Mouse (Mus musculus) retina, embryonic 14.5 days (tissue): ENCODE data around the gene C130050O18Rik.

Experiments used
- DNase-seq: peaks from one replicate; pipeline ENCODE4 v3.0.0-alpha.2; 2015; ENCODE audit warnings: low spot score

Gene C130050O18Rik

DNA sequence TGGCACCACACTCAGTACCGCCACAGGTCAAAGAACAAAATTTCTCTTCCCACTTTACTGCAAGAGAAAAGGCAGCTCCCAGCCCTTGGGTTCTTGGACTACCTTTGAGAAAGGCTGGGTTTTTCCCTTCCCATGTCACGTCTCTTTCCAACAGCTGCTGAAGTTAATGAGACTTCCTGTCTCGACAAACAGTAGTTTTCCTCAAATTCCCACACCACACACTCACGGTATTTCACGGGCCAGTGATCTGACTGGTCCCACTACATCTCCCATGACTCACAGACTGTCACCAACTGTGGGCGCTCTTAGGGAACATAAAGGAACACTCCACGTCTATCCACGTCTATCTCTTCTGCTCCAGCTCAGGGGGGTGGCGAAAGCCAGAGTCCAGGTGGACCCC is 20.1 kb downstream of the C130050O18Rik start:
- DNase-seq = no peak

DNA sequence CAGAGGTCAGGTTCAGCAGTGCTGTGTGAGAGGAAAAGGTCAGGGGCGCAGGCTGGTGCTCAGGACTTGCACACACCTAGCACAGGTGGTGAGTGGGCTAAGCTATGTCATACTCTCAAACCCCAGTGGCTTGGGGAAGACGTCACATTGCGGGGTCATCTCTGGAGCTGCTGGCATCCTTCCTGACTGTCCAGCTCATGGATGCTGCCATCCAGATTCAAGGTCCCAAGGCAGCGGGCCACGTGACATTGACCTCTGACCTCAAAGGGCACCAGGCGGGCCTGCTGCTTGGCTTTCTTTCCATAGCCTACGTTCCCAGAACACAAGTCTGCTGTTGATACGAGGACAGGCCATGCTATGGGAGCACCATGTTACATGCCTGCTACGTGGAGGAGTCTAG is 21.9 kb downstream of the C130050O18Rik start:
- no peak for DNase-seq

DNA sequence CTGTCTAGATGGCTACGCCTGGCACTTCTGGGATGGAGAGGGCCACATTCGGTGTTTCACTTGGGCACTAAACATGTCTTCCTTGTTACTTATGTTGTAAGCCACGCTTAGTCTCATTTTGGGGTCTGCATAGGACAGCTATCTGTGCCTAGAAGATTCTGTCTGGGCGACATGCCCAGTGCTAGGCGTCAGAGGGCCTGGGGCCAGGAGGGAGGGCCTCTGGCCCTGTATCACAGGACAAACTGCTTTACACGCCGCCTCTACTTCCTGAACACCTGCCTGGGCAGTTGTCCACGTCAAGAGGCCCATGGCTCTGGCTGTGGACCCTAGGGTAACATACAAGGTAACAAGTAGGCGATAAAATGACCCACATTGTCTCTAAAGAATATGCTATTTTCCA is 22.9 kb downstream of the C130050O18Rik start:
- no peak for DNase-seq

DNA sequence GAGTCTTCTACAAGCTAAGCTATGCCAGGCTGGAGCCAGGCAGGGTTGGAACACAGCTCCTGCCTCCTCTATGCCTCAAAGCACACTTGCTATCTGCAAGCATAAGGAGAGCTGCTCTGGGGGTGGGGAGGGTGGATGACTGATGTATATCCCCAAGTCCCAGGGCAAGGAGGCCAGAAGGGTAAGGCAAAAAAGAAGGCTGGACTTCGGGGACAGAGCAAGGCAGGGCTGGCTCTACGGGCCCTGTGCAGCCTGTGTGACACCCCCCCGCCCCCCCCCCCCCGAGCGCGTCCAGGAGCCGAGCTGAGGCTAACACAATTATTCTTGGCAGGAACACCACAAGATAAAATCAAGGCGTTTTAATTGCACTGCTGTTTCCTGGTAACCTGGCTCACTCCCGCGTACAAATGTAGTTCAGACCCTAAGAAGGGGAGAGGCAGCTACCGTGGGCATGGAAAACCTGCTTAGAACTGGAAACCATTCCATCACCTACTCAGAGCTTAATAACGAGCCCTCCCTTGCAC is 24.8 kb downstream of the C130050O18Rik start:
- no peak for DNase-seq

DNA sequence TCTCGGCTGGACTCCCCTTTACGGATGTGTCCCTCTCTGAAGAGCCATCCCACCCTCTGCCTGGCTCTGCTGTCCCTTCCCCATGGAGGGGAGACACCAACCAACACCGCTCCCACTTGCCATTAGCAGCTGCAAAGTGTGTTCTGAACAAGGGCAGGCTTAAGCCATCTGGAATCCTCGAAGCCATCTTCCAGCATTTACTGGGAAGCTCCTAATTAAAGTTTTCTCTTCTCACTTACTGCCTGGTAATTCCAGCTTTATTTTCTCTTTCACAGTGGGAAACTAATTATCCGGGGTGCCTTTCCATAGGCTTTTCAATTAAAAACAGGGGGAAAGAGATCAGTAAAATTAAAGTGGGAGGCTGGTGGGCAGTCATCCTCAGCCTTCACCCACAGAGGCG is 27.3 kb downstream of the C130050O18Rik start:
- no peak for DNase-seq

DNA sequence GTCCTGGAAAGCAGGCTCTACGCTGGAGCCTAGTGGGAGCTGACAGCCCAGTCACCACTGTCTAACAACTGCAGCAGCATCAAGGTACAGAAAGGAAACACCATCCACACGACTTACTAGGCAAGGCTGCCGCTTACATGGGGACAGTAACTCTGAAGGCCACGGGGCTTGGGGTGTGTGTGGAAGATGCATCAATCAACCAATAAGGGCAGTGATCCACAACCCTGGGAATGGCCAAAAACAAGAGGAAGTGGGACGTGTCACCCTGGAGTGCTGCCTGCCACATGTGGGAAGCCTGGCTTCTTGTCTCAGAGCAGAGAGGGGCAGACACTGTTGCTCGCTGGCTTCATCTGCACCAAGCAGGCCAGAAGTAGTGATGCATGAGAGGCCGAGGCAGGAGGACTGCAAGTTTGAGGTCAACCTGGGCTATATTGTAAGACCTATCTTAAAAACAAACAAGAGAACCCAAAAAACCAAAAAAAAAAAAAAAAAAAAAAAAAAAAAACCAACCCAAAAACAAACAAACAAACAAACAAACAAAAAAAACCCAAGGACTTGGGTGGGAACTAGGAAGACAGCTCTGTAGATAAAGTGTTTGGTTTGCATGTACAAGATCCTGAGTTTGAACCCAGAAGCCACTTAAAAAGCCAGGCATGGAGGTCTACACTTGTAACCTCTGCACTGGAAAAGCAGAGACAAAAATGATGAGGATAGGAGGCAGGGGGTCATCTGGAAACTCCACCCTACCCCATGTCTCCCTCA is 27.8 kb downstream of the C130050O18Rik start:
- no peak for DNase-seq

DNA sequence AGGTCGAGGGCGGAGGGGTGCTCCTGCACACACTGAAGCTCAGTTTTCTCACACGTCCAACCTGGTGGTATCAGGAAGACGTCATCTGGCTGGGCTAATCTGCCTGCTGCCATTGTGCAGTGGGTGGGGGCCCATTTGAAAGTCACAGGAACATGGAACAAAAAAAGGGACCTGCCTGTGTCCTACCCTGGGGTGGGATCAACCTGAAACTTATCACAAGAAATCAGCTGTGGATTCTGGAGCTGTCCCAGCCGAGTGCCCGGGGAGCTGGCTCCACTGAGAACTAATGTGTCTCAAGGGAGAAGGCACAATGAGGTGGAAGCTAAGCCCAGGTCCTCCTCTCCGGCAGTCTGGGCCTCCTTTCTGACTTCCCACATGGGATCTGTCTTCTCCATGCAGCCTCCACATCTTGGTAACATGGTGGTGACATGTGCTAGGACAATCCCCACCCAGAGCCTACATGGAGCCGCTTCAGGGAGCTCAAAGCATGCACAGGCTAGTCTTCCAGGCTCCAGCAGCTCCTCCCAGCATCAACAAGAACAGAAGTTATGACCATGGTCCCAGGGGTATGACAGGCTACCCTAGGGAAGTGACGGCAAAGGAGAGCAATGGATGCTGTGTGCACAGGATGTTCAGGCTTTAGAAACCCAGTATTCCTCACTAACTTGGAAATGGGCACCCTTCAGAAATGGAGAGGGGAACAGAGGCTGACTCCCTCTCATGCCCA is 28.9 kb downstream of the C130050O18Rik start:
- no peak for DNase-seq

DNA sequence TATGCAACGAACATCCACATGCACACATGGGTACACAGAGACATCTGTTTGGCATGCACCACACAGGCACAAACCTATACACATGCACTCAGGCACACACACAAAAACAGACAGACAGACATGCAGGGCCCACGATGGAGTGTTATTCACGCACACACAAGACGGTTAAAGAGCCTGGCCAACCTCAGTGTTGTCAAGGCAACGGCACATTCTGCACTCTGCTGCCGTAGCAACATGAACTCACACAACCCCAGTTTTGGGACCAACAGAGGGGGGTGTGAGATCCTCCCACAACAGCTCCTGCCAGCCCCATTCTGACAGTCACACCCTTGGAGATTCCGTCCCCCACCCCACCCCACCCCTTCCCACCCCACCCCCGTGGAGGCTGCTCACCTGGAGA is 29.9 kb downstream of the C130050O18Rik start:
- no peak for DNase-seq

DNA sequence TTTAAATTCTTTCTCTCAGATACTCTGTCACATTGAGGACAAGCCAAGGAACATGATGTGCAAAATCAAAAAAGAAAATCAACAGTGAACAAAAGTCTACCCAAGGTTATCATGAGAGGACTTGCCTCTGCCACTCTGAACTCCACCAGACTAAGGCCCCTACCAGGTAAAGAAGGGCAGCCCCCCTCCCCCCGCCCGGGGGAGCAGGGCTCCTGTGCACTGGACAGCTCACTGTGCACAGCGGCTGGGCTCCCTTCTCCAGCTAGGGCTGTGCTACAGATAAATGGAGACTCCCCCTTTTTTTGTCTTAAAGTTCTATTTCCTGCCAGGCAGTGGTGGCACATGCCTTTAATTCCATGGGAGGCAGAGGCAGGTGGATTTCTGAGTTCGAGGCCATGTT is 32.7 kb downstream of the C130050O18Rik start:
- DNase-seq = no peak

DNA sequence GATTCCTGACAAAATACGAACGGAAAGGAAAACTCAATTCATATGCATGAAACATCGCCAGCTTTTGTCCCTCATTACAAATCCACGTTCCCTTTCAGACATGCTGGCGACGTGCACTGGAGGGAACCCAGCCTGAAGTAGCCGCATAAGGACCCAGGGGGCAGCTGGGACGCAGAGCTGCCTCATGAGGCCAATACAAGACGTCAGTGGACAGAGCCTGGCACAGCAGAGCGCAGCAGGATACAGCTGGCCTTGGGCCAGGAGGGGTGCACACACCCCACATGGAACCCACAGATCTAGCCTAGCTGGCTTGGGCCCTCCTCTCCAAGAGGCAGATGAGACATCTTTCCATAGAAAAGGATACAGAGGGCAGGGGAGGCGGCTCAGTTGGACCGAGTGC is 33.4 kb downstream of the C130050O18Rik start:
- no peak for DNase-seq

DNA sequence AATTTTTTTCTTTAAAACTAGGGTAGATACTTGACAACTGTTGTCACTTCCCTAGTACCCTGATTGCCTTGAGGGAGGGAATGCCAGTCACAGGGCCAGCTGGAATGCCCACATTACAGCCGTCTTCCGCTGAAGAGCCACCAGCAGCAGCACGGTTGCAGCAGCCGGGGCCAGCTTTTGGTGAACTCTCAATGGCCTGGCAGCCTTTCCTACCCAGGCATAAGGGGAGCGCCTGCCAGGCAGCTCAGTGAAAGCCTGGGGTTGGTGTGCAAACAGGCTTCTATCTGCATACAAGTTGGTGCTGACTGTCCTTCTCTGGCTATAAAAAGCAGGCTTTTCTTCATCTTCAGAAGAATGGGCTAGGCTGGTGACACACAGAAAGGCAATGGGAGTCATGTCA is 35.4 kb downstream of the C130050O18Rik start:
- no peak for DNase-seq

DNA sequence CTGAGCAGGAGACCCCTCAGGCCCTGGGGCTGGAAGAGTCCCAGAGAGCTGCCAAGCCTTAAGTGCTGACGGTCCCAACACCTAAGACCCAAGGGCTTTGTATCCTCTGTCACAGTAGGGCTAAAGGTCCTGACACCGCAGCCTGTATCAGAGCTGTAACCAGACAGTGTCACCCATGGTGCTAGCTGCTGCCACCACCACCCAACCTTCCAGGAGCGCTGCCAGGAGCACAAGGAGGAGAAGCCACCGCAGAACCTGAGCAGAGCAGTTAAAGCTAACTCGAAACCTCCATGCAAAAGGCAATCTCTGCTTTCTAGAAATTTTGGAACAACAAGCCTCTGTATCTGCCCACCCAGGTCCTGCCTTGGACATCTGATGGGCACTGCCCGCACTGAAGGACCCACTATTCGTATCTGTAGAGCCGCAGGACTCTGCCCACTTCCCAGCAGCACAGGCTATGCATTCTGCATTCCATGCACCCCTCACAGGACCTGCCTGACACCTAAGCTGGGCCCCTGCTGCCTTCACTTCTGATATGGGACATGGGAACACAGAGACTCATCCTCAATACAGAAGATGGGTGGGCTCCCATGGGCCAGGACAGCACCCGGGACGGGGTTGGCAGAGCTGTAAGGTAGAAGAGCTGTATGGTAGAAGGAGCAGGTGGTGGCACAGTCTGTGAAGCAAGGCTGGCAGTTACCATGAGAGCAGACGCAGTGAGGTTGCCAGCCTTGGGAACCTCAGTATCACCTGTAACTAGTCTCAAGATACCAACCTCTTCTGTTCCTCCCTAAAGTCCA is 36.0 kb downstream of the C130050O18Rik start:
- DNase-seq = no peak

DNA sequence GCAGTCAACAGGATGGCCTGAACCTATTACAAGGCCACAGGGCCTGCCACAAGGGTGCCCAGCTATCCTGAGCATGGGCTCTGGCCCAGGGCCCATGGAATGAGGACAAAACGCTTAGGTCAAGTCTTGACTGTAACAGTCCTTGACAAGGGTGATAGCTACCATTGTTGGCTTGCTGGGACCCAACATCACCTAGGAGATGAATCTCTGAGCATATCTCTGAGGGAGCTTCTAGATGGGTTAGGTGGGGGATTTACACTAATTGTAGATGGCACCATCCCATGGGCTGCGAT is 36.6 kb downstream of the C130050O18Rik start:
- no peak for DNase-seq

DNA sequence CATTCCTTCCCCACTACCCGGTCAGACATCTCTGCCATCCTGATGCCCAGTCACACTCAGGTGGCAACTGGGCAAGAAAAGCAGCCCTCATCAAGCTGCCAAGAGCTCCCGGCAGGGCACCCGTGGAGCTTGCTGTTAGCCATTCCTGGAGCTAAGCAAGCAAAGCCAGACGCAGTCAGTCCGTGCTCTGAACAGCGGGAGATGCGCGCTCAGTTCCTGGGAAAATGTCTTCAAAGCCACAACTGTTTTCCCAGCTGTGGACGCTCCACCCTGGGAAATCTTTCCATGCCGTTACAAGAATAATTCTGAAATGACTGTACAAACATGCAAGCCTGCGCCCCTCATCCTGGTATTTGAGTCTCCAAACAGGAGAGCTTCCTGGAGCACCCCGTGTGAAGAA is 37.3 kb downstream of the C130050O18Rik start:
- DNase-seq = no peak

DNA sequence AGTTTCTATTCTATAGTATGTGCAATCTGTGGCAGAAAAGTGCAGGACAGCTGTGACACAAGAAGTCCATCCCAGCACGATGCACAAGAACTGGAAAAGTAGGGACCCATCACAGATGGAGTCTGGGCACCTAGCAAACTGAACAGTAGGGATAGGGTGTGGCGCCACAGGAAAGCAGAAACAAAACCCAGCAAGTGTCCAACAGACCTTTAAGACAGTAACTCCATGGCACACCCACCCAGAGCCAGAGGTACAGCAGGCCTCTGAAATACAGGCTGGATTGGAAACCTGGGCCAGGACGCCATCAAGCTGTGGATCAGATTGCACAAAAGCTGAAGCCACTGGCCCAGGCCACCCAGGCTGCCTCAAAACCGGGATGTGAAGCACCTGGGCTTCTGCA is 37.9 kb downstream of the C130050O18Rik start:
- no peak for DNase-seq

DNA sequence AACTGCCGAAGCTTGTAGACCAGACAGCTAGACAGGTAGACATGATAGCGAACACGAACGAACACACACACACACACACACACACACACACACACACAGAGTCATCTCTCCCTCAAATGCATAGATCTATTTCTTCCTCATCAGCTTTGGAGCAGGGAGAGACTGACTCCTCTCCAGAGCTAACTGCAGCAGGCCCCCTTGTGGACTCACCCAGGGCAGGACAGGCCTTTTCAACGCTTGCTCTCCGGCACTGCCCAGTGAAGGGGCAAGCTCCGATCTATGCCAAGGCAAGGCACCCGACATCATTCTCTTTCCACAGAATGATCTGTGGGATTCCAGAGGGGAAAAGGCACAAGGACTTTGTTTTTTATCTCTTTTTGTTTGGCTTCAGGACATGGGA is 40.2 kb downstream of the C130050O18Rik start:
- DNase-seq = no peak

DNA sequence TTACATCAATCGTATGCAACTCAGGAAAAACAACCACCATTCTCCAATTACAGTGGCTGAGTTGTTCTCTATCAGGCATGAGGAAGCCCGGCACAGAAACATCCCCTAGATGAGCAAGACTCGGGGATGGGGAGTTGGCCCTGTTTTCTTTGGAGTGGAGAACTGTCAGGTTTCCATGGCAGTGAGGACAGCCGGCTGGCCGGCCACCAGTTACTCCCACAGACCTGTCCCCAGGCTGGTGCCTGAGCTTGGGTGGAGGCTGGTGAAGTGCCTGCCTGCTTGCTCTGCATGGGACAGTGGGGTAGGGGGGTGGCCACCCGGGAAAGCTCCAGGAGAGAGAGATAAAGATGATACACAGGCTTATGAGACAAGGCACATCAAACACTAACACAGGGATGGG is 42.9 kb downstream of the C130050O18Rik start:
- DNase-seq = no peak

DNA sequence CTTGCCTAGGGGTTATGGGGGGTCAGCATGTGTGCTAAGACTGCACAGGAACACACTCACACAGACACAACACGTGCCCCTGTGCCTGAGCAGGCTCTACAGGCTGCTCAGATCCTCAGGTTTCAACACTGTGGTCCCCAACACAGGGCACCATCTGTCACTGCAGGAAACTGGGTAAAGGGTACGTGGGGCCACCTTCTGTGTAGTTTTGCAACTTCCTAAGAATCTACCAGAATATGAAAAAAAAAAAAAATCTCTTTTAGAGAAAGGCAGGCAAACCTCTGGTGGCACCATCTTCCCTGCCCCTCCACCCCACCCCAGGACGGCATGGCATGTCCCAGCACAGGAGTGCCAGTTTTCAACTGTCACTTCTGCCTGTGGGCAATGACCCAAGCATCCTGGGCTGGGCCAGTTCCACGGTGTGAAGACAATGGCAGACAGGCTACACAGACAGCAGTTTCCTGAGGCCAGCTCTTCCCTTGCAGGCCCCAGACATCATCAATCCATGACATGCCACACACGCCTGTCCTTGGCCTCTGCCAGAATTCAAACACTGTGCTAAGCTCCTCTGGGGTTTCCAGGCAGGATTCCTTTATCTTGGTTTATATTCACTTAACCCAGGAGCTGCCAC is 44.2 kb downstream of the C130050O18Rik start:
- DNase-seq = no peak

DNA sequence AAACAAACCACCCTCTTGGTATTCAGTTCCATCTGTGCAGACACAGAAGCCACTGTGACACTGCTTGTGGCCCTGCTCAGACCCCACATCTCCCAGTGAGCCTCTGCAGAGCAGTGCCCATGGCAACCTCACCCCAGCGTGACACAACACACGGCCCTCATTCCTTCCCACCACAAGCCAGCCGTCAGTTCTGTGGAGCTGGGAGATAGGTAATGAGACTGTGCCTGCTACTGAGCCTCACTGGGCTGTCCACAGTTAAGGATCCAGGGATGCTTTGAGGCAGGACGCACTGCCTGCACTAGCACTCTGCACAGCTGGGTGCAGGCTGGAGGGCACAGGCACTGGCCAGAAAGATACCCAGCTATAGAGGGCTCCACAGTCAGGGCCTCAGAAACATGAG is 44.8 kb downstream of the C130050O18Rik start:
- peak; percentile 15 for DNase-seq

DNA sequence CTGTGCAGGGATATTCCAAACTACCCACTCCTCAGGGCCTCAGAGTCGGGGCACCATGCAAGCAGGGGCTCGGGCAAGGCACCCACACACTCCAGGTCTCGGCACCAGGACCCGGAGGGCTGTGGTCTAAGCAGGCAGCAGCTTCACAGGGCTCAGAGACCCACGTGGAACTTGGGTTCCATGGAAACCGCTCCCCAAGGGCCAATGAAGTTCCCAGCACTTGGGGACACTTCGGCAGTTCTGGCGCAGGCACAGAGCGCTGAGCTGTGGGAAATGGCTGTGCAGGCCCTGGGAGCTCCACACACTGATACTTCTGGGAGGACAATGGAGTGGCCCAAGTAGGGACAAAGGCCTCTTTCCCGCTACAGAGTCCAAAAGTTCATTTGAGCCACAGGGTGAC is 48.0 kb downstream of the C130050O18Rik start:
- no peak for DNase-seq

DNA sequence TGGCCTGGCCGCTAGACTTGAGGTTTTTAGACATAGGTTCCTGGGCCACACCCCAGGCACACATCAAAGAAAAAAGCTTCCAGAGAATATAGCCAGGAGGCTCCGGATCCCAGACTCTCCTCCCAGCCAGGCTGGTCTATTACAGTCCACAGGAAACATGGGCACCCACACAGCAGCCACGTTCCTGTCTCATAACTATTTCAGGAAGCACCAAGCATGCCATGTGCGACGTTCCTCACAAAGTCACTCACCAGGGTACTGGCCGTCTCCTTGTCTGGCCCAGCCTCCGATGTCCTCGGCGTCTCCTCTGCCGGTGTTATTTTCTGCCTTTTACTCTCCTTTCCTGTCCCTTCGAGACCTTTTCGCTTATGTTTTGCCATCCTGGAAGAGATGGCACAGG is 50.1 kb downstream of the C130050O18Rik start:
- no peak for DNase-seq

DNA sequence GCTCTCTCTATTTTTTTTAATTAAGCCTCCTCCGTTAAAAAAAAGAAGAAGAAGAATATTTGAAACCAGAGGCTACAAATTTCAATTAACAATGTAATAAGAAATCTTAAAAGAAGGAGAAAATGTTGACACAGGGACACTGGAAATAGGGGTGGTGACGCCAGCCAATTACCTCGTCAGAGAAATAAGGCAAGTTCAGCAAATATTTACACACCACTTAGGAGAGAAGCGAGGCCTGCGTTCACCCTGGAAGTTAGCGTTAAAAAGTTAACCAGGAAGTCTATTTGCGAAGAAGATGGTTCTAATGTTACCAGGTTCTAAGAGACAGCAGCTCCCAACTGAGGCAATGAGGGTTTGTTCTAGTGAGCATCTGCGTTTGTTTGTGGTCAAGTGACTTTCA is 52.2 kb downstream of the C130050O18Rik start:
- no peak for DNase-seq
